ENCODE assay signal across 8 mouse cellular contexts in genomic region chr7:126861429-126862130, GRCm38 (mm10). TPM values are rescaled to one million over a fixed set of nuclear protein-coding genes. Genes with fewer than 3 reads are reported as not detected.
DNase-seq lines count a peak whose midpoint lies in the region; ATAC-seq lines count a peak whose summit lies in the region.

Gene Hirip3 (plus strand): TSS chr7:126861972.

- peak; percentile 90 for ATAC-seq in hindbrain, embryonic 12.5 days (ENCODE audit: low FRiP score)

- DNase-seq in Muller cell, postnatal 12 days (ENCODE audit: inconsistent ontology term) = peak; percentile 98
- DNase-seq in cerebellum, adult 9-11 months = peak; percentile 95
- DNase-seq in frontal cortex, postnatal 10 days (ENCODE audit: low spot score in 2 of 2) = peak; percentile 90 to 92
- peak; percentile 93 to 96 for DNase-seq in layer of hippocampus, postnatal 14 days (ENCODE audit: low spot score in 2 of 2)
- peak; percentile 96 for DNase-seq in lung, postnatal 14 days
- peak; percentile 87 for DNase-seq in retina, adult 2 months (ENCODE audit: low read depth, low spot score)
- peak; percentile 93 to 94 for DNase-seq in thymus, postnatal 36 days

- H3K9ac ChIP-seq in hindbrain, embryonic 12.5 days = peak within 1 kb of the TSS; percentile 72

- peak within 1 kb of the TSS; percentile 77 for H3K27ac ChIP-seq in hindbrain, embryonic 12.5 days

- peak within 1 kb of the TSS; percentile 81 for H3K4me2 ChIP-seq in hindbrain, embryonic 12.5 days (replicated peaks)

- no peaks in the 10 kb centered on the region for H3K27me3 ChIP-seq in hindbrain, embryonic 12.5 days

- H3K4me1 ChIP-seq in hindbrain, embryonic 12.5 days = peaks cover 29% of the 10 kb centered on the region

- H3K4me3 ChIP-seq in hindbrain, embryonic 12.5 days = peak within 1 kb of the TSS; percentile 63

- no peaks in the 10 kb centered on the region for H3K9me3 ChIP-seq in hindbrain, embryonic 12.5 days (replicated peaks)

- peaks cover 55% of the 10 kb centered on the region for H3K36me3 ChIP-seq in hindbrain, embryonic 12.5 days

- WGBS in hindbrain, embryonic 12.5 days = 3% methylated on average over 42 of the region's 42 CpGs

RNA-seq across cellular contexts. Expression of gene Hirip3, which starts in this region (rescaled TPM):
- polyA plus RNA-seq in hindbrain, embryonic 12.5 days (2016; fragmentation: Nextera tagmentation; extraction: Ambion mirVana) = 30.5 and 35.4 TPM in 2 replicates
- 10 to 100 TPM; 27.6 to 34.7 TPM for total RNA-seq in layer of hippocampus, postnatal 14 days (2021)

Comparison
In these comparisons a context has a peak if more than half of its experiments do, and no peak if none do; other contexts are left out.
1. Peak in every context shown above with its lines: DNase-seq, ATAC-seq, H3K4me3 ChIP-seq and H3K27ac ChIP-seq.